Mouse (Mus musculus) hindbrain, embryonic 13.5 days (tissue): ENCODE results near the gene Ttll8. TPM values are rescaled to one million over a fixed set of nuclear protein-coding genes. Genes with fewer than 3 reads are reported as not detected.

Source experiments
- ATAC-seq: fragments of 200-750 bp; cut with Nextera tagmentation; 2 replicates; pipeline ENCODE4 v1.8.0; 2017; ENCODE audit warnings: moderate TSS enrichment; ENCODE audit not compliant: low FRiP score
- H3K27ac ChIP-seq: fragments of 300-500 bp; sonication (generic); 2 replicates; pipeline ENCODE4 v1.5.1; 2015; ENCODE audit warnings: inconsistent platforms, mild to moderate bottlenecking, moderate library complexity
- H3K27me3 ChIP-seq: fragments of 300-500 bp; sonication (generic); 2 replicates; pipeline ENCODE4 v1.6.1; 2015; ENCODE audit warnings: mild to moderate bottlenecking, inconsistent platforms
- H3K36me3 ChIP-seq: fragments of 300-500 bp; sonication (generic); 2 replicates; pipeline ENCODE4 v1.6.1; 2015; ENCODE audit warnings: mild to moderate bottlenecking, inconsistent platforms
- H3K4me1 ChIP-seq: fragments of 300-500 bp; sonication (generic); replicated peaks from 2 replicates; pipeline ENCODE4 v1.6.1; 2015; ENCODE audit warnings: inconsistent platforms
- H3K4me2 ChIP-seq: fragments of 300-500 bp; sonication (generic); 2 replicates; pipeline ENCODE4 v1.6.1; 2015; ENCODE audit warnings: inconsistent platforms, mild to moderate bottlenecking, moderate library complexity
- H3K4me3 ChIP-seq: fragments of 300-500 bp; sonication (generic); 2 replicates; pipeline ENCODE4 v1.5.1; 2015; ENCODE audit warnings: mild to moderate bottlenecking, inconsistent platforms
- H3K9ac ChIP-seq: fragments of 300-500 bp; sonication (generic); 2 replicates; pipeline ENCODE4 v1.6.1; 2015; ENCODE audit warnings: mild to moderate bottlenecking, inconsistent platforms
- H3K9me3 ChIP-seq: fragments of 300-500 bp; sonication (generic); 2 replicates; pipeline ENCODE4 v1.6.1; 2016; ENCODE audit warnings: inconsistent platforms
- WGBS: fragments of 180-500 bp; shearing (Covaris S2); methylation state at CpG from one replicate; pipeline ENCODE4 v1.1.7; 2015; 5-methylcytosine and 5-hydroxymethylcytosine counted together
- polyA plus RNA-seq: library from polyadenylated mRNA; unstranded; fragments of >200 nt; fragmentation: Nextera tagmentation; extraction: Ambion mirVana; gene quantifications from 2 replicates; pipeline ENCODE4 v1.2.1, GENCODE M21; 2015

The Ttll8 gene
- polyA plus RNA-seq, 1 experiment from 2014 or later = not detected

GRCm38 (mm10) chr15:88892252-88892651, 62.0 kb downstream of the Ttll8 start:
- ATAC-seq = no peak
- Histone ChIP-seq H3K4me1 (peaks cover 17% of the 10 kb centered on the region), H3K27ac (no peak overlapping the region), H3K9me3 (no peaks in the 10 kb centered on the region), H3K4me2 (no peak overlapping the region), H3K27me3 (peaks cover 27% of the 10 kb centered on the region; the same call in 1 of the 2 replicates), H3K4me3 (no peak overlapping the region), H3K36me3 (no peaks in the 10 kb centered on the region), H3K9ac (no peak overlapping the region)
- 100% methylated on average over 1 of the region's 1 CpGs for WGBS

GRCm38 (mm10) chr15:88891676-88892040, 62.6 kb downstream of the Ttll8 start:
- 71% methylated on average over 8 of the region's 8 CpGs for WGBS
- Histone ChIP-seq H3K4me2 (peak overlapping the region; percentile 83), H3K27ac (no peak overlapping the region), H3K9ac (no peak overlapping the region), H3K27me3 (peaks cover 27% of the 10 kb centered on the region; the same call in 1 of the 2 replicates), H3K4me3 (peak overlapping the region; percentile 49; the same call in 1 of the 2 replicates), H3K4me1 (peaks cover 17% of the 10 kb centered on the region), H3K36me3 (no peaks in the 10 kb centered on the region), H3K9me3 (no peaks in the 10 kb centered on the region)
- no peak for ATAC-seq

GRCm38 (mm10) chr15:88890751-88891675, 63.2 kb downstream of the Ttll8 start:
- Histone ChIP-seq H3K9me3 (no peaks in the 10 kb centered on the region), H3K27ac (peak overlapping the region; percentile 62), H3K4me2 (peak overlapping the region; percentile 83), H3K4me1 (peaks cover 17% of the 10 kb centered on the region), H3K4me3 (peak overlapping the region; percentile 49), H3K9ac (peak overlapping the region; percentile 76), H3K27me3 (peaks cover 27% of the 10 kb centered on the region; the same call in 1 of the 2 replicates), H3K36me3 (no peaks in the 10 kb centered on the region)
- WGBS = 2% methylated on average over 38 of the region's 41 CpGs
- peak; percentile 92 for ATAC-seq

- whole genome bisulfite sequencing = 84% methylated on average over 3 of the region's 3 CpGs
- Histone ChIP-seq H3K4me1 (peaks cover 17% of the 10 kb centered on the region), H3K36me3 (no peaks in the 10 kb centered on the region), H3K27ac (no peak overlapping the region), H3K27me3 (peaks cover 27% of the 10 kb centered on the region; the same call in 1 of the 2 replicates), H3K9me3 (no peaks in the 10 kb centered on the region), H3K4me3 (peak overlapping the region; percentile 49), H3K4me2 (peak overlapping the region; percentile 83), H3K9ac (peak overlapping the region; percentile 76; the same call in 1 of the 2 replicates)
- ATAC-seq = no peak
Measured at GRCm38 (mm10) chr15:88889994-88890393, 64.2 kb downstream of the Ttll8 start.

GRCm38 (mm10) chr15:88889032-88889431, 65.2 kb downstream of the Ttll8 start:
- H3K27ac ChIP-seq = no peak overlapping the region
- H3K4me2 ChIP-seq = no peak overlapping the region
- H3K9me3 ChIP-seq = no peaks in the 10 kb centered on the region
- WGBS = 84% methylated on average over 3 of the region's 3 CpGs
- H3K27me3 ChIP-seq = peaks cover 27% of the 10 kb centered on the region; the same call in 1 of the 2 replicates
- ATAC-seq = no peak
- no peaks in the 10 kb centered on the region for H3K36me3 ChIP-seq
- H3K9ac ChIP-seq = no peak overlapping the region
- H3K4me1 ChIP-seq = peaks cover 17% of the 10 kb centered on the region
- no peak overlapping the region for H3K4me3 ChIP-seq

GRCm38 (mm10) chr15:88885376-88885775, 68.8 kb downstream of the Ttll8 start:
- H3K27ac ChIP-seq = no peak overlapping the region
- ATAC-seq = no peak
- no peaks in the 10 kb centered on the region for H3K9me3 ChIP-seq
- H3K27me3 ChIP-seq = peaks cover 21% of the 10 kb centered on the region; the same call in 1 of the 2 replicates
- no peak overlapping the region for H3K4me3 ChIP-seq
- H3K9ac ChIP-seq = no peak overlapping the region
- no peak overlapping the region for H3K4me2 ChIP-seq
- 88% methylated on average over 6 of the region's 6 CpGs for WGBS
- peaks cover 6% of the 10 kb centered on the region; the same call in 1 of the 2 replicates for H3K4me1 ChIP-seq
- H3K36me3 ChIP-seq = no peaks in the 10 kb centered on the region

- Histone ChIP-seq H3K27me3 (peaks cover 6% of the 10 kb centered on the region; the same call in 1 of the 2 replicates), H3K4me2 (no peak overlapping the region), H3K4me1 (no peaks in the 10 kb centered on the region), H3K9ac (no peak overlapping the region), H3K4me3 (no peak overlapping the region), H3K9me3 (no peaks in the 10 kb centered on the region), H3K36me3 (no peaks in the 10 kb centered on the region), H3K27ac (no peak overlapping the region)
- WGBS = 86% methylated on average over 9 of the region's 9 CpGs
- no peak for ATAC-seq
Measured at GRCm38 (mm10) chr15:88883342-88883741, 70.9 kb downstream of the Ttll8 start.

GRCm38 (mm10) chr15:88882851-88883250, 71.4 kb downstream of the Ttll8 start:
- no peak for ATAC-seq
- peaks cover 6% of the 10 kb centered on the region; the same call in 1 of the 2 replicates for H3K27me3 ChIP-seq
- 73% methylated on average over 4 of the region's 4 CpGs for WGBS

GRCm38 (mm10) chr15:88881253-88882044, 72.8 kb downstream of the Ttll8 start:
- Histone ChIP-seq H3K9me3 (no peaks in the 10 kb centered on the region), H3K27me3 (peaks cover 4% of the 10 kb centered on the region; the same call in 1 of the 2 replicates), H3K9ac (0 out of 2 replicates have a peak overlapping the region, but pooled peaks have one; percentile 24), H3K4me3 (no peak overlapping the region), H3K4me2 (no peak overlapping the region), H3K27ac (no peak overlapping the region), H3K36me3 (no peaks in the 10 kb centered on the region), H3K4me1 (peaks cover 2% of the 10 kb centered on the region; the same call in 1 of the 2 replicates)
- WGBS = 64% methylated on average over 22 of the region's 22 CpGs
- ATAC-seq = no peak

More at GRCm38 (mm10) chr15:88882851-88883250, 71.4 kb downstream of the Ttll8 start:
- Histone ChIP-seq H3K36me3 (no peaks in the 10 kb centered on the region), H3K27ac (no peak overlapping the region), H3K4me1 (no peaks in the 10 kb centered on the region), H3K4me3 (no peak overlapping the region), H3K9ac (no peak overlapping the region), H3K4me2 (no peak overlapping the region), H3K9me3 (no peaks in the 10 kb centered on the region)

GRCm38 (mm10) chr15:88877021-88877400, 77.2 kb downstream of the Ttll8 start:
- Histone ChIP-seq H3K4me2 (no peak overlapping the region), H3K36me3 (no peaks in the 10 kb centered on the region), H3K27me3 (peaks cover 8% of the 10 kb centered on the region; the same call in 1 of the 2 replicates), H3K9ac (no peak overlapping the region), H3K9me3 (no peaks in the 10 kb centered on the region), H3K27ac (no peak overlapping the region), H3K4me1 (peaks cover 10% of the 10 kb centered on the region), H3K4me3 (no peak overlapping the region)
- no peak for ATAC-seq
- 84% methylated on average over 10 of the region's 10 CpGs for WGBS

GRCm38 (mm10) chr15:88876155-88877020, 77.8 kb downstream of the Ttll8 start:
- H3K36me3 ChIP-seq = no peaks in the 10 kb centered on the region
- H3K4me3 ChIP-seq = no peak overlapping the region
- H3K27me3 ChIP-seq = peaks cover 8% of the 10 kb centered on the region; the same call in 1 of the 2 replicates
- peaks cover 10% of the 10 kb centered on the region for H3K4me1 ChIP-seq
- no peak for ATAC-seq
- no peaks in the 10 kb centered on the region for H3K9me3 ChIP-seq
- H3K4me2 ChIP-seq = peak overlapping the region; percentile 30
- H3K9ac ChIP-seq = 0 out of 2 replicates have a peak overlapping the region, but pooled peaks have one; percentile 36
- H3K27ac ChIP-seq = no peak overlapping the region
- WGBS = 11% methylated on average over 28 of the region's 28 CpGs
